Mouse (Mus musculus): ENCODE measurements around the gene Gm128. TPM values are rescaled to one million over a fixed set of nuclear protein-coding genes. Genes with fewer than 3 reads are reported as not detected.

The Gm128 gene
- polyA plus RNA-seq, 2 experiments, result 0.63 to 0.89 TPM

- no peak overlapping the region for H3K4me3 ChIP-seq (replicated peaks; ENCODE audit: low read length)
- H3K9me3 ChIP-seq (ENCODE audit: control insufficient read depth, low read length), result no peaks in the 10 kb centered on the region
- WGBS, result 90% methylated on average over 6 of the region's 6 CpGs
- peaks cover 86% of the 10 kb centered on the region for H3K36me3 ChIP-seq (ENCODE audit: control insufficient read depth, insufficient read depth, low read length)
- no peak for TF ChIP-seq POLR2A (IDR thresholded peaks at IDR 0.05; ENCODE audit: borderline replicate concordance, extremely low read depth, insufficient read depth, insufficient read length)
- ATAC-seq (ENCODE audit: low FRiP score, low read depth), result no peak
- no peak for DNase-seq (ENCODE audit: low spot score)
- H3K9ac ChIP-seq (ENCODE audit: low read depth, low read length, severe bottlenecking), result no peak overlapping the region
- no peak overlapping the region for H3K27ac ChIP-seq (replicated peaks; ENCODE audit: low read depth, low read length)
- H3K4me2 ChIP-seq (replicated peaks; ENCODE audit: low read depth, low read length, severe bottlenecking), result no peak overlapping the region
- H3K27me3 ChIP-seq (ENCODE audit: control insufficient read depth, insufficient read depth, low read length), result no peaks in the 10 kb centered on the region
- no peaks in the 10 kb centered on the region for H3K4me1 ChIP-seq (ENCODE audit: control insufficient read depth, insufficient read depth, low read length)
These were observed 37.5 kb downstream of the Gm128 start for GRCm38 (mm10) chr3:95203880-95204279.

- no peak for TF ChIP-seq POLR2A (IDR thresholded peaks at IDR 0.05; ENCODE audit: borderline replicate concordance, extremely low read depth, insufficient read depth, insufficient read length)
- Histone ChIP-seq H3K9ac (ENCODE audit: low read depth, low read length, severe bottlenecking) (no peak overlapping the region), H3K4me2 (replicated peaks; ENCODE audit: low read depth, low read length, severe bottlenecking) (no peak overlapping the region), H3K9me3 (ENCODE audit: control insufficient read depth, low read length) (no peaks in the 10 kb centered on the region), H3K36me3 (ENCODE audit: control insufficient read depth, insufficient read depth, low read length) (peaks cover 92% of the 10 kb centered on the region), H3K4me1 (ENCODE audit: control insufficient read depth, insufficient read depth, low read length) (no peaks in the 10 kb centered on the region), H3K27me3 (ENCODE audit: control insufficient read depth, insufficient read depth, low read length) (no peaks in the 10 kb centered on the region), H3K4me3 (replicated peaks; ENCODE audit: low read length) (no peak overlapping the region), H3K27ac (replicated peaks; ENCODE audit: low read depth, low read length) (no peak overlapping the region)
- 78% methylated on average over 2 of the region's 2 CpGs for WGBS
- no peak for DNase-seq (ENCODE audit: low spot score)
- ATAC-seq (ENCODE audit: low FRiP score, low read depth), result no peak
These were observed 40.8 kb downstream of the Gm128 start for GRCm38 (mm10) chr3:95200562-95200961.

GRCm38 (mm10) chr3:95200132-95200531, 41.3 kb downstream of the Gm128 start:
- Histone ChIP-seq H3K9me3 (ENCODE audit: control insufficient read depth, low read length) (no peaks in the 10 kb centered on the region), H3K4me2 (replicated peaks; ENCODE audit: low read depth, low read length, severe bottlenecking) (no peak overlapping the region), H3K27ac (replicated peaks; ENCODE audit: low read depth, low read length) (no peak overlapping the region), H3K36me3 (ENCODE audit: control insufficient read depth, insufficient read depth, low read length) (peaks cover 92% of the 10 kb centered on the region), H3K4me1 (ENCODE audit: control insufficient read depth, insufficient read depth, low read length) (no peaks in the 10 kb centered on the region), H3K4me3 (replicated peaks; ENCODE audit: low read length) (no peak overlapping the region), H3K27me3 (ENCODE audit: control insufficient read depth, insufficient read depth, low read length) (no peaks in the 10 kb centered on the region), H3K9ac (ENCODE audit: low read depth, low read length, severe bottlenecking) (no peak overlapping the region)
- 84% methylated on average over 7 of the region's 7 CpGs for WGBS
- TF ChIP-seq POLR2A (IDR thresholded peaks at IDR 0.05; ENCODE audit: borderline replicate concordance, extremely low read depth, insufficient read depth, insufficient read length), result no peak
- DNase-seq (ENCODE audit: low spot score) (no peak), ATAC-seq (ENCODE audit: low FRiP score, low read depth) (no peak)

GRCm38 (mm10) chr3:95199101-95199500, 42.3 kb downstream of the Gm128 start:
- WGBS, result 84% methylated on average over 1 of the region's 1 CpGs
- Histone ChIP-seq H3K27me3 (ENCODE audit: control insufficient read depth, insufficient read depth, low read length) (no peaks in the 10 kb centered on the region), H3K27ac (replicated peaks; ENCODE audit: low read depth, low read length) (no peak overlapping the region), H3K36me3 (ENCODE audit: control insufficient read depth, insufficient read depth, low read length) (peaks cover 93% of the 10 kb centered on the region), H3K4me3 (replicated peaks; ENCODE audit: low read length) (no peak overlapping the region), H3K9ac (ENCODE audit: low read depth, low read length, severe bottlenecking) (no peak overlapping the region), H3K4me2 (replicated peaks; ENCODE audit: low read depth, low read length, severe bottlenecking) (no peak overlapping the region), H3K9me3 (ENCODE audit: control insufficient read depth, low read length) (no peaks in the 10 kb centered on the region), H3K4me1 (ENCODE audit: control insufficient read depth, insufficient read depth, low read length) (no peaks in the 10 kb centered on the region)
- no peak for TF ChIP-seq POLR2A (IDR thresholded peaks at IDR 0.05; ENCODE audit: borderline replicate concordance, extremely low read depth, insufficient read depth, insufficient read length)
- DNase-seq (ENCODE audit: low spot score) (no peak), ATAC-seq (ENCODE audit: low FRiP score, low read depth) (no peak)

GRCm38 (mm10) chr3:95195772-95196171, 45.6 kb downstream of the Gm128 start:
- H3K36me3 ChIP-seq (ENCODE audit: control insufficient read depth, insufficient read depth, low read length), result peaks cover 82% of the 10 kb centered on the region
- no peak for DNase-seq (ENCODE audit: low spot score)
- H3K4me2 ChIP-seq (replicated peaks; ENCODE audit: low read depth, low read length, severe bottlenecking), result no peak overlapping the region
- no peak for ATAC-seq (ENCODE audit: low FRiP score, low read depth)
- H3K27ac ChIP-seq (replicated peaks; ENCODE audit: low read depth, low read length), result no peak overlapping the region
- H3K9ac ChIP-seq (ENCODE audit: low read depth, low read length, severe bottlenecking), result no peak overlapping the region
- TF ChIP-seq POLR2A (IDR thresholded peaks at IDR 0.05; ENCODE audit: borderline replicate concordance, extremely low read depth, insufficient read depth, insufficient read length), result no peak
- no peaks in the 10 kb centered on the region for H3K9me3 ChIP-seq (ENCODE audit: control insufficient read depth, low read length)
- H3K4me3 ChIP-seq (replicated peaks; ENCODE audit: low read length), result no peak overlapping the region
- WGBS, result 81% methylated on average over 2 of the region's 2 CpGs
- H3K4me1 ChIP-seq (ENCODE audit: control insufficient read depth, insufficient read depth, low read length), result no peaks in the 10 kb centered on the region
- no peaks in the 10 kb centered on the region for H3K27me3 ChIP-seq (ENCODE audit: control insufficient read depth, insufficient read depth, low read length)

- Histone ChIP-seq H3K36me3 (ENCODE audit: control insufficient read depth, insufficient read depth, low read length) (peaks cover 84% of the 10 kb centered on the region), H3K27ac (replicated peaks; ENCODE audit: low read depth, low read length) (no peak overlapping the region; the same call in 1 of the 2 replicates)
- no peak for ATAC-seq (ENCODE audit: low FRiP score, low read depth)
These were observed 46.7 kb downstream of the Gm128 start for GRCm38 (mm10) chr3:95194721-95195135.

More at GRCm38 (mm10) chr3:95194721-95195135, 46.7 kb downstream of the Gm128 start:
- DNase-seq (ENCODE audit: low spot score), result peak; percentile 44
- TF ChIP-seq POLR2A (IDR thresholded peaks at IDR 0.05; ENCODE audit: borderline replicate concordance, extremely low read depth, insufficient read depth, insufficient read length), result no peak
- Histone ChIP-seq H3K4me2 (replicated peaks; ENCODE audit: low read depth, low read length, severe bottlenecking) (no peak overlapping the region), H3K9ac (ENCODE audit: low read depth, low read length, severe bottlenecking) (no peak overlapping the region), H3K9me3 (ENCODE audit: control insufficient read depth, low read length) (no peaks in the 10 kb centered on the region), H3K27me3 (ENCODE audit: control insufficient read depth, insufficient read depth, low read length) (no peaks in the 10 kb centered on the region), H3K4me3 (replicated peaks; ENCODE audit: low read length) (no peak overlapping the region), H3K4me1 (ENCODE audit: control insufficient read depth, insufficient read depth, low read length) (no peaks in the 10 kb centered on the region)
- WGBS, result 74% methylated on average over 6 of the region's 6 CpGs

Other genes starting within 250 kb of the Gm128 start
- gene Zfp687, start 226.2 kb downstream of the Gm128 start, polyA plus RNA-seq (2012; rRNA removed), result 26.8 and 28.8 TPM in 2 replicates
- gene Zfp687, start 226.2 kb downstream of the Gm128 start, polyA plus RNA-seq (2014; fragmentation: Nextera tagmentation; extraction: Ambion mirVana), result 18.8 and 23.2 TPM in 2 replicates
- gene Psmd4, start 199.0 kb downstream of the Gm128 start, polyA plus RNA-seq (2012; rRNA removed), result 249 and 282 TPM in 2 replicates
- 258 and 280 TPM in 2 replicates for gene Psmd4, start 199.0 kb downstream of the Gm128 start, polyA plus RNA-seq (2014; fragmentation: Nextera tagmentation; extraction: Ambion mirVana)
- gene Pip5k1a, start 134.7 kb downstream of the Gm128 start, polyA plus RNA-seq (2012; rRNA removed), result 35.1 and 41.2 TPM in 2 replicates
- gene Pip5k1a, start 134.7 kb downstream of the Gm128 start, polyA plus RNA-seq (2014; fragmentation: Nextera tagmentation; extraction: Ambion mirVana), result 15.7 and 16.5 TPM in 2 replicates
- gene Vps72, start 130.6 kb downstream of the Gm128 start, polyA plus RNA-seq (2012; rRNA removed), result 125 and 130 TPM in 2 replicates
- gene Vps72, start 130.6 kb downstream of the Gm128 start, polyA plus RNA-seq (2014; fragmentation: Nextera tagmentation; extraction: Ambion mirVana), result 141 and 163 TPM in 2 replicates
- 3.2 and 5.0 TPM in 2 replicates for gene Tmod4, start 117.1 kb downstream of the Gm128 start, polyA plus RNA-seq (2012; rRNA removed)
- gene Tmod4, start 117.1 kb downstream of the Gm128 start, polyA plus RNA-seq (2014; fragmentation: Nextera tagmentation; extraction: Ambion mirVana), result 2.9 and 3.7 TPM in 2 replicates
- 85.0 and 106 TPM in 2 replicates for gene Scnm1, start 107.6 kb downstream of the Gm128 start, polyA plus RNA-seq (2012; rRNA removed)
- gene Scnm1, start 107.6 kb downstream of the Gm128 start, polyA plus RNA-seq (2014; fragmentation: Nextera tagmentation; extraction: Ambion mirVana), result 65.7 and 73.1 TPM in 2 replicates
- gene Lysmd1, start 107.5 kb downstream of the Gm128 start, polyA plus RNA-seq (2012; rRNA removed), result 11.7 and 11.8 TPM in 2 replicates
- 13.3 and 15.3 TPM in 2 replicates for gene Lysmd1, start 107.5 kb downstream of the Gm128 start, polyA plus RNA-seq (2014; fragmentation: Nextera tagmentation; extraction: Ambion mirVana)
- 4.4 and 4.9 TPM in 2 replicates for gene Tnfaip8l2, start 99.2 kb downstream of the Gm128 start, polyA plus RNA-seq (2012; rRNA removed)
- 6.1 and 8.0 TPM in 2 replicates for gene Tnfaip8l2, start 99.2 kb downstream of the Gm128 start, polyA plus RNA-seq (2014; fragmentation: Nextera tagmentation; extraction: Ambion mirVana)
- gene Sema6c, start 81.1 kb downstream of the Gm128 start, polyA plus RNA-seq (2012; rRNA removed), result 56.5 and 79.0 TPM in 2 replicates
- 14.0 and 15.7 TPM in 2 replicates for gene Sema6c, start 81.1 kb downstream of the Gm128 start, polyA plus RNA-seq (2014; fragmentation: Nextera tagmentation; extraction: Ambion mirVana)
- gene Gabpb2, start 23.7 kb downstream of the Gm128 start, polyA plus RNA-seq (2012; rRNA removed), result 26.2 and 26.4 TPM in 2 replicates
- 9.7 and 11.5 TPM in 2 replicates for gene Gabpb2, start 23.7 kb downstream of the Gm128 start, polyA plus RNA-seq (2014; fragmentation: Nextera tagmentation; extraction: Ambion mirVana)
- 76.1 and 93.1 TPM in 2 replicates for gene Cdc42se1, start 12.9 kb downstream of the Gm128 start, polyA plus RNA-seq (2012; rRNA removed)
- 119 and 126 TPM in 2 replicates for gene Cdc42se1, start 12.9 kb downstream of the Gm128 start, polyA plus RNA-seq (2014; fragmentation: Nextera tagmentation; extraction: Ambion mirVana)
- 38.5 and 42.4 TPM in 2 replicates for gene Mllt11, start 9.4 kb downstream of the Gm128 start, polyA plus RNA-seq (2012; rRNA removed)
- 16.7 and 17.4 TPM in 2 replicates for gene Mllt11, start 9.4 kb downstream of the Gm128 start, polyA plus RNA-seq (2014; fragmentation: Nextera tagmentation; extraction: Ambion mirVana)
- 6.8 and 12.0 TPM in 2 replicates for gene Bnipl, start 9.6 kb upstream of the Gm128 start, polyA plus RNA-seq (2012; rRNA removed)
- 11.7 and 13.3 TPM in 2 replicates for gene Bnipl, start 9.6 kb upstream of the Gm128 start, polyA plus RNA-seq (2014; fragmentation: Nextera tagmentation; extraction: Ambion mirVana)
- 45.8 and 57.9 TPM in 2 replicates for gene Mindy1, start 39.7 kb upstream of the Gm128 start, polyA plus RNA-seq (2012; rRNA removed)
- gene Mindy1, start 39.7 kb upstream of the Gm128 start, polyA plus RNA-seq (2014; fragmentation: Nextera tagmentation; extraction: Ambion mirVana), result 45.6 and 47.5 TPM in 2 replicates
- gene Prune1, start 40.5 kb upstream of the Gm128 start, polyA plus RNA-seq (2012; rRNA removed), result 31.5 and 38.0 TPM in 2 replicates
- gene Prune1, start 40.5 kb upstream of the Gm128 start, polyA plus RNA-seq (2014; fragmentation: Nextera tagmentation; extraction: Ambion mirVana), result 21.8 and 24.0 TPM in 2 replicates
- 3.8 and 4.7 TPM in 2 replicates for gene Anxa9, start 65.6 kb upstream of the Gm128 start, polyA plus RNA-seq (2012; rRNA removed)
- 4.7 and 4.9 TPM in 2 replicates for gene Anxa9, start 65.6 kb upstream of the Gm128 start, polyA plus RNA-seq (2014; fragmentation: Nextera tagmentation; extraction: Ambion mirVana)
- gene Cers2, start 73.2 kb upstream of the Gm128 start, polyA plus RNA-seq (2012; rRNA removed), result 183 TPM in 2 replicates
- 140 and 155 TPM in 2 replicates for gene Cers2, start 73.2 kb upstream of the Gm128 start, polyA plus RNA-seq (2014; fragmentation: Nextera tagmentation; extraction: Ambion mirVana)
- 56.2 and 57.9 TPM in 2 replicates for gene Setdb1, start 115.6 kb upstream of the Gm128 start, polyA plus RNA-seq (2012; rRNA removed)
- gene Setdb1, start 115.6 kb upstream of the Gm128 start, polyA plus RNA-seq (2014; fragmentation: Nextera tagmentation; extraction: Ambion mirVana), result 44.2 and 51.7 TPM in 2 replicates
- gene 4930558C23Rik, start 161.2 kb upstream of the Gm128 start, polyA plus RNA-seq (2012; rRNA removed), result 0.18 TPM in 1 of 2 replicates, not detected in the other
- not detected in 2 replicates for gene 4930558C23Rik, start 161.2 kb upstream of the Gm128 start, polyA plus RNA-seq (2014; fragmentation: Nextera tagmentation; extraction: Ambion mirVana)
- gene Arnt, start 192.8 kb upstream of the Gm128 start, polyA plus RNA-seq (2012; rRNA removed), result 57.1 and 70.3 TPM in 2 replicates
- 37.9 and 44.8 TPM in 2 replicates for gene Arnt, start 192.8 kb upstream of the Gm128 start, polyA plus RNA-seq (2014; fragmentation: Nextera tagmentation; extraction: Ambion mirVana)

All from limb, embryonic 14.5 days (tissue).